Mouse (Mus musculus): ENCODE results near the gene Ssc4d. TPM values are rescaled to one million over a fixed set of nuclear protein-coding genes. Genes with fewer than 3 reads are reported as not detected.

Ssc4d gene
- polyA plus RNA-seq, 1 experiment from 2014 or later, result 2.6 TPM

DNA sequence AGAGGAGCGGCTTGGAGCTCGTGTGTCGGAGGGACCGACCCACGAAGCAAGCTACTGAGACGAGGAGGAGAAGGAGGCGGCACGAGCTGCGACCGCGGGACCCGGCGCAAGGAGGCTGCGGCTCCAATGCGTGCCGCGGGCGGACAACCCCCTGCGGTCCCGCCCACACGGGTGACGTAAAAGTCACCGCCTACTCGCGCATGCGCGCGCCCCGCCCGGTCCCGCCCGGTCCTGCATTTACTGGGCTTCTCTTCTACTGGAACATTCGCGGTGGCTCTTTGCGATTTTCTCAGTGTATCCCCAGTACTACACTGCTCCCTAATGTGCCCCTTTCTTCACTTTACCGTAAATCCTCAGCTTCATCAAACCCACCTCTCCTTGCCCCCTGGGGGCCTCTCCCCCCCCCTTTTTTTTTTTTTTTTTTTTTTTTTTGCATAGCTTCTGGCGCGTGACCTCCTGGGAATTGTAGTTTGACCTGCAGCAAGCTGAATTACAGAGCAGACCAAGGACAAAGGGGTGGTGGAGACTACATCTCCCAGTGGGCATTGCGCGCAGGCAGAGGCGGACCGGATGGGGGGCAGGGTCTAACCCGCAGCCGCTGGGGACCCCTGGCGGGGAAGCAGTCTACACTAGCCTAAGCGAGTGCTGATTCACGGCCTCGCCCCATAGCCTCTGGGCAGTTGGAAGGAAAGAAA lies 39.7 kb downstream of the Ssc4d start, which contains the start of gene Ywhag:
Gene Ywhag, minus strand, starts transcription at position 136 of the 695 bp plus-strand sequence.
- H3K9me3 ChIP-seq, result no peaks in the 10 kb centered on the region

DNA sequence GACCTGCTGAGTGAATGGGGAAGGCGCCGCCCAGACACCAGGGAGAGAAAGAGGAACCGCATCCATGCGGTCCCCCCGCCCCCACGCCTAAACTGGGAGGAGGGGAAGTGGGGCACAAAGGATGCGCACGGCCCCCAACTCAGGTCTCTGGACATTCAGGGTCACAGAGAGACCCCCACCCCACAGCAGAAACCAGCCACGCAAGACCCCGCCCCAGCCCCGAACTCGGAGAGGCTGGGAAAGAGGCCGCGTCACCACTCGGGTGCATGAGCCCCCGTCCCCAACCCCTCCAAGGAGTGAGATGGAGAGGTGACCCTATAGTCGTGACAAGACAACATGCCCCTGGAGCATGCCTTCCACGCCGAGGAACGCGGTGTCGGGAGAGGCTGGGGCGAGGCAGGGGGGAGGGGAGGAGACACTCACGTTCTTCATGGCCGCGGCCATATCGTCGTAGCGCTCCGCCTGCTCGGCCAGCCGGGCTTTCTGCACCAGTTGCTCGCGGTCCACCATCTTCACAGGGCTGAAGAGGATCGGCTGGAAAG lies 40.4 kb downstream of the Ssc4d start:
- H3K27ac ChIP-seq (replicated peaks), result peak overlapping the region; percentile 98
- peaks cover 29% of the 10 kb centered on the region for H3K36me3 ChIP-seq
- 0% methylated on average over 35 of the region's 35 CpGs for WGBS
- peaks cover 39% of the 10 kb centered on the region for H3K4me1 ChIP-seq (replicated peaks)
- peak overlapping the region; percentile 91 for H3K9ac ChIP-seq
- H3K27me3 ChIP-seq, result no peaks in the 10 kb centered on the region
- H3K4me2 ChIP-seq, result peak overlapping the region; percentile 62
- H3K9me3 ChIP-seq, result no peaks in the 10 kb centered on the region
- peak; percentile 83 for ATAC-seq (ENCODE audit: low FRiP score, low read depth)
- peak overlapping the region; percentile 93 for H3K4me3 ChIP-seq

More for the DNA sequence above, 39.7 kb downstream of the Ssc4d start, which contains the start of gene Ywhag:
- H3K27ac ChIP-seq (replicated peaks), result peak within 1 kb of the TSS; percentile 98
- peak within 1 kb of the TSS; percentile 93 for H3K4me3 ChIP-seq
- peak within 1 kb of the TSS; percentile 62 for H3K4me2 ChIP-seq
- H3K27me3 ChIP-seq, result no peaks in the 10 kb centered on the region
- peak; percentile 94 for ATAC-seq (ENCODE audit: low FRiP score, low read depth)
- WGBS, result 0% methylated on average over 43 of the region's 48 CpGs
- peaks cover 22% of the 10 kb centered on the region for H3K36me3 ChIP-seq
- peak within 1 kb of the TSS; percentile 91 for H3K9ac ChIP-seq
- H3K4me1 ChIP-seq (replicated peaks), result peaks cover 32% of the 10 kb centered on the region

DNA sequence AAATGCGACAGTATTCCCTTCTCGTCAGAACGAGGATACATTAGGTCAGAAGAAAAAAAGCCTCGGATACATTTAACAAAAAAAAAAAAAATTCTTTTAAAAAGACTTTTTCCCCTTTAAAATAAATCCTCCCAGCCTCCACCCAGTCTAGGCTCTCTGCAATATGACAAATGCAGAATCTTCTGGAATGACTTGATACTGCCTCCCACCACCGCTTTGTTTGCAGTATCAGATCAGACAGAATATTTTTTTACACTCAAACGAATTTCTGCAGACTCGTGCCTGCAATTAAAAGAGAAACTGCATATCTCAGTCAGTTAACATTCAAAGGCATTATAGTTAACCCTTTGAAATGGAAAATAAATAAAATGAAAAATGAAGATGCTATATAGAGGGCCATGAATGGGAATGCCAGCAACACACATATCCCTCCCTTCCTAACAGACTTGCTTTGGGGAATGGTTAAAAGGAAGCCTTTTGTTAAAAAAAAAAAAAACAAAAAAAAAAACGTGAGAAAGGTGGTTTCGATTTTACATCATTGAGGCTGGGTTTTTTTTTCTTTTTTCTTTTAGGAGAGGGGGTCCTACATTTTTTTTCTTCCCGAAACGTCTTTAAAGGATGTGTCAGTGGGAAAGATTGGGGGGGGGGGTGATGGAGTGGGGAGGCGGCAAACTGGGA lies 41.0 kb downstream of the Ssc4d start:
- Histone ChIP-seq H3K27me3 (no peaks in the 10 kb centered on the region), H3K4me3 (peak overlapping the region; percentile 93), H3K4me2 (peak overlapping the region; percentile 62), H3K36me3 (peaks cover 29% of the 10 kb centered on the region), H3K27ac (replicated peaks) (peak overlapping the region; percentile 98), H3K4me1 (replicated peaks) (peaks cover 44% of the 10 kb centered on the region), H3K9me3 (no peaks in the 10 kb centered on the region), H3K9ac (peak overlapping the region; percentile 91)
- 9% methylated on average over 12 of the region's 12 CpGs for WGBS
- ATAC-seq (ENCODE audit: low FRiP score, low read depth), result no peak

DNA sequence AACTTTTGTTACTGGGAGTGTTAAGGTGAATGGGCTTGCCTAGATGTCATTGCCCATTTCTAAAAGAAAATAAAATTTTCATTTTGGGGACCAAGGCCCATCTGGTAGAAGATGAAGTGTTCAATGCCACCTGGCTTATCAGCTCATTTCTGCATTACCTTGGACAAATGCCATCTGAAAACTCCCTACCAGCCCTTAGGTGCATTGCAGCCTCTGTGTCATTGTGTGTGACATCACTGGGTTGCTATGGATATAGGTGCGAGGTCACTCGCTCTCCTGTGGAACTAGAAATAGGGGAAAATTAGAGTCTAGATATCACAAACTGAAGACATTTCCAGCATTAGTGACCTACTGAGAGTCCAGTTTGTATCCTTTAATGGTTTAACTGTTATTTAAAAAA lies 42.0 kb downstream of the Ssc4d start:
- Histone ChIP-seq H3K4me3 (peak overlapping the region; percentile 93), H3K4me2 (peak overlapping the region; percentile 62), H3K9ac (peak overlapping the region; percentile 91), H3K36me3 (peaks cover 31% of the 10 kb centered on the region), H3K27me3 (no peaks in the 10 kb centered on the region), H3K27ac (replicated peaks) (peak overlapping the region; percentile 16; the same call in 1 of the 2 replicates), H3K9me3 (no peaks in the 10 kb centered on the region), H3K4me1 (replicated peaks) (peaks cover 53% of the 10 kb centered on the region)
- 43% methylated on average over 2 of the region's 2 CpGs for WGBS
- no peak for ATAC-seq (ENCODE audit: low FRiP score, low read depth)

DNA sequence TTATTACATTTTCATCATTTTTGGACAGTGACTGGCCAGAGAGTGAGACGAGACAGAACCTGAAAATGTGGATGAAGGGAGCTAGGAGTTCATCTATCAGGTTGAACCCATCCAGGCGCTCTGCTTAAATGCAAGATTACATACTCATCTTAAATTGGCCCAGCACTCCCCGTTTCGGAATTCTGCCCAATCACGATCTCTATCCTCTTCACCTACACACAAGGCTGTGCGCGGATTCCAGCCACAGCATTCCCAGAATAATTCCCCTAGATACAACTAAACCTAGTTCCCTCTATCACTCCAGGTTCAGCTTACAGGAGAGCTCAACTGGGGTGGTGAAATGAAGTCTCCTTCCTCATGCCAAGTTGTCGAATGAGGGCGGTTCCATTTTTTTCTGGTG lies 42.8 kb downstream of the Ssc4d start:
- H3K36me3 ChIP-seq, result peaks cover 38% of the 10 kb centered on the region
- WGBS, result 91% methylated on average over 9 of the region's 9 CpGs

DNA sequence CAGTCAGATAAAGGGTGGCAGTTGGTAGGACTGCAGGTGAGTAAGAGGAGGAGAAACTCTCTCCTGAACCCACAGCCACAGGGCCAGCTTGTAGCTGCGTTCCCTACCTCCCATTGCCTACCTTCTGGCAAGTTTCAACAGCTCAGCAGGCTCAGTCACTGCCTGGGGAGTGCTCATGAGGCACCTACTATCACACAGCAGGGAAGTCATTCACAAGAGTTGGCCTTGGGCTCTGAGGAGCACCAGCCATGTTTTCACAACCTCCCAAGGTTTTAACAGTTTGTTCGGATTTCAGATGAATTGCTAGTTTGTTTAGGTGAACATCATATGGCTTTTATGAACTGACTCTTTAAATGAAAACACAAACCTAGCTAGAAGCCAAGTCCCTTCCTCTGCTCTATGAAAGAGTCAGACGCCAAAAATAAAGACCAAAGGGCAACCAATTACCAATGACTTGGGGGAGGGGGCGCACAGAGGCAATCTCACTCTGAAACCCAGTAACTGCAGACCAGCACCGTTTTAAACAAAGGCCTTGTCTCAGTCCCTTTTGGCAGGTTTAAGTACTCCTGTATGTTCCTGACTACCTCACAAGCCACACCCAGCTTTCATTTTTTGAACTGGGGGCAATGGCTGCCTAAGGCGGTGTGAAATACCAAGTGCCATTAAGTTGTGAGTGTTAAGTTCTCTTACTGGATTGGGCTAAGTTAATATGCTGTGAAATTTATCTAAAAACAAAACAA lies 44.5 kb downstream of the Ssc4d start:
- Histone ChIP-seq H3K4me2 (no peak overlapping the region), H3K36me3 (peaks cover 46% of the 10 kb centered on the region), H3K4me1 (replicated peaks) (peaks cover 73% of the 10 kb centered on the region), H3K9me3 (no peaks in the 10 kb centered on the region), H3K27me3 (no peaks in the 10 kb centered on the region), H3K4me3 (no peak overlapping the region), H3K27ac (replicated peaks) (no peak overlapping the region), H3K9ac (no peak overlapping the region)
- ATAC-seq (ENCODE audit: low FRiP score, low read depth), result no peak
- WGBS, result 78% methylated on average over 6 of the region's 6 CpGs

More for the DNA sequence above, 42.8 kb downstream of the Ssc4d start:
- peak overlapping the region; percentile 62 for H3K4me2 ChIP-seq
- ATAC-seq (ENCODE audit: low FRiP score, low read depth), result no peak
- H3K9ac ChIP-seq, result no peak overlapping the region
- no peak overlapping the region for H3K27ac ChIP-seq (replicated peaks)
- H3K27me3 ChIP-seq, result no peaks in the 10 kb centered on the region
- H3K9me3 ChIP-seq, result no peaks in the 10 kb centered on the region
- peaks cover 62% of the 10 kb centered on the region for H3K4me1 ChIP-seq (replicated peaks)
- peak overlapping the region; percentile 93 for H3K4me3 ChIP-seq

DNA sequence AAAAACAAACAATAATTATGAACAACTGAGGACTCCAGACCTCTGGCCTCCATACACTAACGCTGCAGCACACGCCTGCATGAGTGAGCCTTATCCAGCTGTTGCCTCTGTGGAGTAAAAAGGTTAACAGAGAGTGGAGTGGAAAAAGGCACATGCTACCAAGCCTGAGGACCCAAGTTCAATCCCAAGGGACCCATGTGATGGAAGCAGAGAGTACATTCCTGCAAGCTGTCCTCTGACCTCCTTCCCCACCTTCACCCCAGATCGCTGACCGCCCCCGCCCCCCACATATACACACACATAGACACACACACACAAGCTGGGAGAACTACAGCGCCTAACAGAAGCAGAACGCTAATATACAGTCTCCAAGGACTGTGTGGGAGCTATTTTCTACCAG lies 50.4 kb downstream of the Ssc4d start:
- Histone ChIP-seq H3K4me1 (replicated peaks) (peaks cover 50% of the 10 kb centered on the region), H3K27me3 (no peaks in the 10 kb centered on the region), H3K9me3 (no peaks in the 10 kb centered on the region), H3K27ac (replicated peaks) (no peak overlapping the region), H3K9ac (no peak overlapping the region), H3K4me3 (no peak overlapping the region), H3K4me2 (no peak overlapping the region), H3K36me3 (peaks cover 50% of the 10 kb centered on the region)
- WGBS, result 92% methylated on average over 7 of the region's 7 CpGs
- no peak for ATAC-seq (ENCODE audit: low FRiP score, low read depth)

DNA sequence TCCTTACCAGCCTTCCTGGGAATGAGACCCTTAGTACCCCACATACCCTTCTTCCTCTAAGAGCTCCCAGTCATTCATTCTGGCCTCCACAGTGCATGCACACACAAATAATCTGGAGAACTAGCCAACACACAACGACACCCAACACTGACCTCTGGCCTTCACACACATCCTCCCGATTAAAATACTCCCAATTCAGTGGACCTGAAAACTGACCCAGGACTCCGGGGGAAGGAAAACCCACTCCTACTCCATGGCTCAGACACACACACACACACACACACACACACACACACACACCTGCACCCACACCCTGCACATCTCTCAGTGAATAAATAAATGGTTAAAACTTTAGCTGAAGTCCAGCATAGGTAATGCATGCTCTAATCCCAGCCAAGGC lies 54.4 kb downstream of the Ssc4d start:
- no peak for ATAC-seq (ENCODE audit: low FRiP score, low read depth)
- Histone ChIP-seq H3K36me3 (peaks cover 42% of the 10 kb centered on the region), H3K27me3 (no peaks in the 10 kb centered on the region), H3K9ac (no peak overlapping the region), H3K4me3 (no peak overlapping the region), H3K4me1 (replicated peaks) (peaks cover 13% of the 10 kb centered on the region), H3K9me3 (no peaks in the 10 kb centered on the region), H3K27ac (replicated peaks) (no peak overlapping the region), H3K4me2 (no peak overlapping the region)
- WGBS, result 85% methylated on average over 3 of the region's 3 CpGs

DNA sequence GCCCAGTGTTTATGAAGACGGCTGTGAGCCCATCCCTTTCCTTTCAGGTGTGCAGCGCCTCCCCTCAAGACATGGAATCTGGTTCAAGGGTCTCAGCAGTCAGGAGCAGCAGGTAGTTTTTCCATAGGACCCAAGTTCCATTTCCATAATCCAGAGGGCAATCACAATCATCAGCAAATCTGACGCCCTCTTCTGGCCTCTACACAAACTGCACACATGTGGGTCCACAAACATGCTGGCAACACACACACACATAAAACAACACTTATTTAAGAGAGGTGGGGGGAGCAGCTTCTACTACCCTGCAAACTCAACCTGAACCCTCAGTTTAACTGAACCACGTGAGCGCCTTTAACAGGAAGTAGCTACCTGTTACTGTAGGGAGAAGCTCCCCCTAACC lies 55.7 kb downstream of the Ssc4d start:
- H3K27me3 ChIP-seq, result no peaks in the 10 kb centered on the region
- H3K9me3 ChIP-seq, result no peaks in the 10 kb centered on the region
- H3K9ac ChIP-seq, result no peak overlapping the region
- peaks cover 13% of the 10 kb centered on the region for H3K4me1 ChIP-seq (replicated peaks)
- H3K27ac ChIP-seq (replicated peaks), result no peak overlapping the region
- WGBS, result 97% methylated on average over 5 of the region's 5 CpGs
- ATAC-seq (ENCODE audit: low FRiP score, low read depth), result no peak
- H3K4me3 ChIP-seq, result no peak overlapping the region
- H3K36me3 ChIP-seq, result peaks cover 42% of the 10 kb centered on the region
- H3K4me2 ChIP-seq, result no peak overlapping the region

DNA sequence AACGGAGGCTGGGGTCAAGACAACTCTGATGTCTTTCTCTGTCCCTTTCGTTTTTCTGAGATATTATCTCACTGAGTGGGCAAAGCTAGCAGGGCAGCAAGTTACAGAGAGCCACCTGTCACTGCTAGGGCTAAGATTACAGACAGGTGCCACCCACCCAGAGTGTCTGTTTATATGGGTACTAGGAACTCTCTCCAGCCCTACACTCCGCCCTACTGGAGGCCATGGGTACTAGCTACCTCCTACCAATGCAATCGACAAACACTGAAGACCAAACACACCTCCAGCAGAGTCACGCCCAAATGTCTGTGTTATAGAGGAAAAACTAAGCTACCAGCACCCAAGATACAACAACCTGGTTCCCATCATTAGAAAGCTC lies 56.3 kb downstream of the Ssc4d start:
- Histone ChIP-seq H3K4me2 (no peak overlapping the region), H3K4me3 (no peak overlapping the region), H3K9me3 (no peaks in the 10 kb centered on the region), H3K4me1 (replicated peaks) (peaks cover 16% of the 10 kb centered on the region; the same call in 1 of the 2 replicates), H3K27me3 (no peaks in the 10 kb centered on the region), H3K27ac (replicated peaks) (no peak overlapping the region), H3K9ac (no peak overlapping the region), H3K36me3 (peaks cover 42% of the 10 kb centered on the region)
- ATAC-seq (ENCODE audit: low FRiP score, low read depth), result no peak
- 95% methylated on average over 5 of the region's 5 CpGs for WGBS

DNA sequence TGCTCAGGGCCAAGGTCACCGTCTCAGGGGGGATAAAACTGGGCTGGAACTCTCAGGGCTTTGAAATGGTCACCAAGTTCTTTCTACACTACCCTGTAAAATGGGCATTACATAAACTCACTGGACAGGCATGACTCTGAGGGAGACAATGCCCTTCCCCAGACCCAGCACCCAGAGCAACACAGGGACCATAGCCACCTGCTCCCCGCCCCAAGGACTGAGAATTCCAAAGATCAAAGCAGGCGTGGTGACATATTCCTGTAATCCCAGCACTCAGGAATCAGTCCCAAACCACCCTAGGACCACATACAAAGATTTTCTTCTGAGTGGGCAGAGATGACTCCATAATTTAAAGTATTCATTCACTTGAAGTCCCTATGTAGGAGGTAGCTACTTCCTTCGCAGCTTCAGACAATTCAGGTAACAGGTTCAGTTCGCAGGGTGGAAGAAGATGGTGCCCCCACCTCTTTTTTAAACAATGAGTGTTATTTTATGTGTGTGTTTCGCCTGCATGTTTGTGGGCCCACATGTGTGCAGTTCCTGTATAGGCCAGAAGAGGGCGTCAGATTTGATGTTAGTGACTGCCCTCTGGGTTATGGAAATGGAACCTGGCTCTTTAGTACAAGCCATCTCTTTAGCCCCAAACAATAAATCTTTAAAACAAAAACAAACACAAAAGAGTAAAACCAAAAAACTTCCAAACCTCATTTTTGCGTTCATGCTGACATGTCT lies 56.8 kb downstream of the Ssc4d start:
- Histone ChIP-seq H3K9ac (no peak overlapping the region), H3K27ac (replicated peaks) (no peak overlapping the region), H3K27me3 (no peaks in the 10 kb centered on the region), H3K4me3 (no peak overlapping the region), H3K36me3 (peaks cover 42% of the 10 kb centered on the region), H3K4me1 (replicated peaks) (peaks cover 16% of the 10 kb centered on the region; the same call in 1 of the 2 replicates), H3K9me3 (no peaks in the 10 kb centered on the region), H3K4me2 (no peak overlapping the region)
- 97% methylated on average over 8 of the region's 8 CpGs for WGBS
- ATAC-seq (ENCODE audit: low FRiP score, low read depth), result no peak

Measured in hindbrain, embryonic 15.5 days (tissue).